Mouse (Mus musculus) liver, embryonic 11.5 days (tissue): ENCODE results near the gene Nol9. TPM values are rescaled to one million over a fixed set of nuclear protein-coding genes. Genes with fewer than 3 reads are reported as not detected.

ENCODE experiments used
- ATAC-seq: fragments of 200-750 bp; cut with Nextera tagmentation; replicated peaks from 2 replicates; pipeline ENCODE4 v1.8.0; 2017; ENCODE audit warnings: moderate number of reproducible peaks, mild to moderate bottlenecking, moderate TSS enrichment, moderate library complexity; ENCODE audit not compliant: low FRiP score
- DNase-seq: peaks from one replicate; pipeline ENCODE4 v3.0.0-alpha.2; 2017; ENCODE audit warnings: low spot score
- H3K27ac ChIP-seq: fragments of 300-500 bp; sonication (generic); 2 replicates; pipeline ENCODE4 v1.5.1; 2014; ENCODE audit warnings: mild to moderate bottlenecking, low read depth, low read length, control low read depth
- H3K27me3 ChIP-seq: fragments of 300-500 bp; sonication (generic); replicated peaks from 2 replicates; pipeline ENCODE4 v1.6.1; 2014; ENCODE audit warnings: low read length, mixed read lengths; ENCODE audit not compliant: control insufficient read depth, insufficient read depth
- H3K36me3 ChIP-seq: fragments of 300-500 bp; sonication (generic); 2 replicates; pipeline ENCODE4 v1.6.1; 2014; ENCODE audit warnings: mild to moderate bottlenecking, low read length, moderate library complexity, mixed read lengths; ENCODE audit not compliant: control insufficient read depth, insufficient read depth
- H3K4me1 ChIP-seq: fragments of 300-500 bp; sonication (generic); replicated peaks from 2 replicates; pipeline ENCODE4 v1.6.1; 2014; ENCODE audit warnings: low read length, mixed read lengths; ENCODE audit not compliant: control insufficient read depth, insufficient read depth
- H3K4me2 ChIP-seq: fragments of 300-500 bp; sonication (generic); 2 replicates; pipeline ENCODE4 v1.6.1; 2014; ENCODE audit warnings: mild to moderate bottlenecking, control low read depth, moderate library complexity
- H3K4me3 ChIP-seq: fragments of 300-500 bp; sonication (generic); 2 replicates; pipeline ENCODE4 v1.5.1; 2014; ENCODE audit warnings: low read depth, low read length, control low read depth
- H3K9ac ChIP-seq: fragments of 300-500 bp; sonication (generic); 2 replicates; pipeline ENCODE4 v1.6.1; 2014; ENCODE audit warnings: low read depth, low read length, control low read depth
- H3K9me3 ChIP-seq: fragments of 300-500 bp; sonication (generic); 2 replicates; pipeline ENCODE4 v1.6.1; 2016; ENCODE audit warnings: low read length, inconsistent platforms, mixed read lengths; ENCODE audit not compliant: control insufficient read depth
- WGBS: fragments of 180-500 bp; shearing (Covaris S2); extraction: QIAGEN DNeasy Blood & Tissue Kit; methylation state at CpG from one replicate; pipeline ENCODE4 v1.1.7; 2014; 5-methylcytosine and 5-hydroxymethylcytosine counted together
- polyA plus RNA-seq: library from polyadenylated mRNA; unstranded; fragments of >200 nt; fragmentation: Nextera tagmentation; extraction: Ambion mirVana; gene quantifications from 2 replicates; pipeline ENCODE4 v1.2.1, GENCODE M21; 2014

Gene Nol9
- polyA plus RNA-seq, result 53.3 and 59.4 TPM in 2 replicates

GRCm38 (mm10) chr4:152038985-152039830, at the start of gene Nol9:
TSS of gene Nol9 (plus strand) at chr4:152039321.
- ATAC-seq (peak; percentile 84), DNase-seq (peak; percentile 94)
- peak within 1 kb of the TSS; percentile 96 for H3K9ac ChIP-seq
- H3K4me2 ChIP-seq, result peak within 1 kb of the TSS; percentile 80
- H3K4me3 ChIP-seq, result peak within 1 kb of the TSS; percentile 100
- peaks cover 30% of the 10 kb centered on the region for H3K36me3 ChIP-seq
- H3K9me3 ChIP-seq, result no peaks in the 10 kb centered on the region
- peaks cover 4% of the 10 kb centered on the region for H3K4me1 ChIP-seq
- H3K27me3 ChIP-seq, result no peaks in the 10 kb centered on the region
- whole genome bisulfite sequencing, result under 1% methylated on average over 67 of the region's 86 CpGs
- H3K27ac ChIP-seq, result peak within 1 kb of the TSS; percentile 67

- H3K4me1 ChIP-seq, result peaks cover 22% of the 10 kb centered on the region
- H3K27me3 ChIP-seq, result no peaks in the 10 kb centered on the region
- no peak overlapping the region for H3K4me3 ChIP-seq
- WGBS, result 91% methylated on average over 9 of the region's 9 CpGs
- H3K4me2 ChIP-seq, result no peak overlapping the region
- H3K36me3 ChIP-seq, result peaks cover 15% of the 10 kb centered on the region
- H3K9ac ChIP-seq, result no peak overlapping the region
- H3K27ac ChIP-seq, result no peak overlapping the region
- no peak for DNase-seq
- no peak for ATAC-seq
- no peaks in the 10 kb centered on the region for H3K9me3 ChIP-seq
These were observed 47.0 kb upstream of the Nol9 start for GRCm38 (mm10) chr4:151992091-151992490.

GRCm38 (mm10) chr4:151993035-151993434, 46.1 kb upstream of the Nol9 start:
- Histone ChIP-seq H3K27ac (no peak overlapping the region), H3K9ac (no peak overlapping the region), H3K36me3 (peaks cover 15% of the 10 kb centered on the region), H3K4me3 (no peak overlapping the region), H3K4me2 (no peak overlapping the region; the same call in 1 of the 2 replicates), H3K9me3 (no peaks in the 10 kb centered on the region), H3K4me1 (peaks cover 26% of the 10 kb centered on the region), H3K27me3 (no peaks in the 10 kb centered on the region)
- ATAC-seq, result no peak
- DNase-seq, result no peak
- WGBS, result 86% methylated on average over 6 of the region's 6 CpGs

GRCm38 (mm10) chr4:151994228-151995171, 44.6 kb upstream of the Nol9 start:
- H3K27ac ChIP-seq, result peak overlapping the region; percentile 75; the same call in 1 of the 2 replicates
- WGBS, result 2% methylated on average over 61 of the region's 61 CpGs
- ATAC-seq, result no peak

GRCm38 (mm10) chr4:151995371-151996172, 43.5 kb upstream of the Nol9 start:
- DNase-seq (no peak), ATAC-seq (peak; percentile 9; the same call in 1 of the 2 replicates)
- 1% methylated on average over 99 of the region's 111 CpGs for WGBS
- no peaks in the 10 kb centered on the region for H3K27me3 ChIP-seq
- H3K4me2 ChIP-seq, result peak overlapping the region; percentile 97
- H3K4me3 ChIP-seq, result peak overlapping the region; percentile 81
- H3K9me3 ChIP-seq, result no peaks in the 10 kb centered on the region
- H3K27ac ChIP-seq, result peak overlapping the region; percentile 75
- H3K36me3 ChIP-seq, result peaks cover 15% of the 10 kb centered on the region
- peaks cover 19% of the 10 kb centered on the region for H3K4me1 ChIP-seq
- H3K9ac ChIP-seq, result peak overlapping the region; percentile 88

More at GRCm38 (mm10) chr4:151994228-151995171, 44.6 kb upstream of the Nol9 start:
- Histone ChIP-seq H3K9me3 (no peaks in the 10 kb centered on the region), H3K4me2 (peak overlapping the region; percentile 97), H3K36me3 (peaks cover 15% of the 10 kb centered on the region), H3K4me1 (peaks cover 19% of the 10 kb centered on the region), H3K9ac (peak overlapping the region; percentile 88), H3K27me3 (no peaks in the 10 kb centered on the region), H3K4me3 (peak overlapping the region; percentile 81)
- peak; percentile 52 for DNase-seq

GRCm38 (mm10) chr4:151996173-151996950, 42.8 kb upstream of the Nol9 start, which contains the start of gene Phf13:
TSS of gene Phf13 (minus strand) at chr4:151996258.
- peaks cover 19% of the 10 kb centered on the region for H3K4me1 ChIP-seq
- H3K27ac ChIP-seq, result peak within 1 kb of the TSS; percentile 75
- H3K4me2 ChIP-seq, result peak within 1 kb of the TSS; percentile 97
- peaks cover 9% of the 10 kb centered on the region for H3K36me3 ChIP-seq
- no peaks in the 10 kb centered on the region for H3K9me3 ChIP-seq
- H3K27me3 ChIP-seq, result no peaks in the 10 kb centered on the region
- under 1% methylated on average over 93 of the region's 94 CpGs for WGBS
- DNase-seq, result peak; percentile 98
- H3K9ac ChIP-seq, result peak within 1 kb of the TSS; percentile 88
- peak within 1 kb of the TSS; percentile 81 for H3K4me3 ChIP-seq
- peak; percentile 93 for ATAC-seq

GRCm38 (mm10) chr4:151996951-151997222, 42.2 kb upstream of the Nol9 start:
- peak overlapping the region; percentile 74 for H3K9ac ChIP-seq
- WGBS, result 4% methylated on average over 13 of the region's 13 CpGs
- peak overlapping the region; percentile 81 for H3K4me3 ChIP-seq
- no peaks in the 10 kb centered on the region for H3K27me3 ChIP-seq
- ATAC-seq (no peak), DNase-seq (no peak)
- H3K36me3 ChIP-seq, result peaks cover 4% of the 10 kb centered on the region
- H3K27ac ChIP-seq, result peak overlapping the region; percentile 44
- H3K4me2 ChIP-seq, result peak overlapping the region; percentile 97
- H3K9me3 ChIP-seq, result no peaks in the 10 kb centered on the region
- peaks cover 19% of the 10 kb centered on the region for H3K4me1 ChIP-seq
